Mouse (Mus musculus): ENCODE data around the gene Rybp. TPM values are rescaled to one million over a fixed set of nuclear protein-coding genes. Genes with fewer than 3 reads are reported as not detected.
A peak's percentile ranks its signal among the peaks of the same experiment; 100 is the strongest.

The Rybp gene
- total and polyA plus RNA-seq, 2 experiments: 6.7 TPM

DNA sequence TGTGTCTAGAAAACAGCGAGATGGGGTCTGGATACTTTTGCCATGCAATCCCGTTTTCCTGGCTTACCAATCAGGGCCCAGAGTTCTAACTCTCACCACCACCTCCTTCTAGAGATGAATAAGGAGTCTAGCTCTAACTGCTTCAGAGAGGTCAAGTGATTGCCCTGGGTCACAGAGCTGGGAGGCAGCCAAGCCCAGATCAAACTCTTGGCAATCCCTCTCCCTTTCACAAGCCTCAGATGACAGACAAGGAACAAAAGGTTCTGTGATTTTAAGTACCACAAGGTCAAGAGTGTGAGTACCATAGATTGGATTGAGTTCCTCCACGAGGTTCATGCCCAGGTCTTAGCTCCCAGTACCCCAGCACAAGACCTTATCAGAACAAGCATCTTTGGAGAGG, 75.6 kb downstream of the Rybp start:
- Histone ChIP-seq H3K4me3 (ENCODE audit: insufficient read depth, low read depth, low read length) (no peak overlapping the region), H3K27ac (replicated peaks; ENCODE audit: insufficient read depth, low read depth, low read length) (no peak overlapping the region), H3K36me3 (ENCODE audit: control insufficient read depth, insufficient read depth, low read length) (no peaks in the 10 kb centered on the region), H3K9ac (ENCODE audit: low read depth, low read length) (no peak overlapping the region), H3K79me2 (ENCODE audit: control insufficient read depth, insufficient read depth, low read length) (no peaks in the 10 kb centered on the region), H3K4me1 (ENCODE audit: control insufficient read depth, insufficient read depth, low read length) (peaks cover 8% of the 10 kb centered on the region), H3K27me3 (ENCODE audit: control insufficient read depth, insufficient read depth, low read length) (no peaks in the 10 kb centered on the region)
- WGBS: 60% methylated on average over 3 of the region's 3 CpGs
- DNase-seq (ENCODE audit: extremely low read depth, low read depth, low spot score): peak; percentile 72
- TF ChIP-seq CTCF (IDR thresholded peaks at IDR 0.05; ENCODE audit: low read depth, low read length) (no peak), POLR2A (IDR thresholded peaks at IDR 0.05; ENCODE audit: extremely low read depth, insufficient read depth, low read length) (no peak)

DNA sequence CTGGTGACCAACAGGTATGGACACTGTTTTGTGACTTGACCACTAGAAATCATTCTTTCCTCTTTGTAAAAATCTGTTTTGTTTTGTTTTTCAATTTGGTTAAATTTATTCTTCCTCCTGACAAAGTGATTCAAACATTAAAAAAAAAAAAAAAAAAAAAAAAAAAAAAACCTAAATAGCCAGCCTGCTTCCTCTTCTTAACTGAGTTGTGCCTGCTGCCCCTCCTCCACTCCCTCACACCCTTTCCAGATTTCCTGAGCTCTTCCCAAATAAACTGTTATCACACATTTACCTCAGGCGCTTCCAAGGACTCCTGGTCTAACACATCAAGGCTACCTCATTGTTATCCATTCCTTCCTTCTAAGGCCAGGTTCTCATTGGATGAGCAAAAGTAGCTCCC, 76.8 kb downstream of the Rybp start:
- H3K9ac ChIP-seq (ENCODE audit: low read depth, low read length): no peak overlapping the region
- no peak for TF ChIP-seq CTCF (IDR thresholded peaks at IDR 0.05; ENCODE audit: low read depth, low read length)
- TF ChIP-seq POLR2A (IDR thresholded peaks at IDR 0.05; ENCODE audit: extremely low read depth, insufficient read depth, low read length): no peak
- no peaks in the 10 kb centered on the region for H3K27me3 ChIP-seq (ENCODE audit: control insufficient read depth, insufficient read depth, low read length)
- H3K27ac ChIP-seq (replicated peaks; ENCODE audit: insufficient read depth, low read depth, low read length): no peak overlapping the region
- H3K79me2 ChIP-seq (ENCODE audit: control insufficient read depth, insufficient read depth, low read length): no peaks in the 10 kb centered on the region
- no peak for DNase-seq (ENCODE audit: extremely low read depth, low read depth, low spot score)
- H3K4me3 ChIP-seq (ENCODE audit: insufficient read depth, low read depth, low read length): no peak overlapping the region
- no peaks in the 10 kb centered on the region for H3K36me3 ChIP-seq (ENCODE audit: control insufficient read depth, insufficient read depth, low read length)
- WGBS: 86% methylated on average over 1 of the region's 1 CpGs
- H3K4me1 ChIP-seq (ENCODE audit: control insufficient read depth, insufficient read depth, low read length): peaks cover 8% of the 10 kb centered on the region

- H3K9ac ChIP-seq (ENCODE audit: low read depth, low read length): no peak overlapping the region
- H3K36me3 ChIP-seq (ENCODE audit: control insufficient read depth, insufficient read depth, low read length): no peaks in the 10 kb centered on the region
- WGBS: 39% methylated on average over 14 of the region's 14 CpGs
- H3K79me2 ChIP-seq (ENCODE audit: control insufficient read depth, insufficient read depth, low read length): no peaks in the 10 kb centered on the region
- no peak overlapping the region for H3K27ac ChIP-seq (replicated peaks; ENCODE audit: insufficient read depth, low read depth, low read length)
- H3K27me3 ChIP-seq (ENCODE audit: control insufficient read depth, insufficient read depth, low read length): no peaks in the 10 kb centered on the region
- H3K4me1 ChIP-seq (ENCODE audit: control insufficient read depth, insufficient read depth, low read length): peaks cover 9% of the 10 kb centered on the region
- no peak for DNase-seq (ENCODE audit: extremely low read depth, low read depth, low spot score)
- no peak overlapping the region for H3K4me3 ChIP-seq (ENCODE audit: insufficient read depth, low read depth, low read length)
- TF ChIP-seq CTCF (IDR thresholded peaks at IDR 0.05; ENCODE audit: low read depth, low read length) (no peak), POLR2A (IDR thresholded peaks at IDR 0.05; ENCODE audit: extremely low read depth, insufficient read depth, low read length) (no peak)
These were observed 80.5 kb downstream of the Rybp start for GRCm38 (mm10) chr6:100206741-100207275.

GRCm38 (mm10) chr6:100206261-100206660, 81.0 kb downstream of the Rybp start:
- no peak for TF ChIP-seq POLR2A (IDR thresholded peaks at IDR 0.05; ENCODE audit: extremely low read depth, insufficient read depth, low read length)
- TF ChIP-seq CTCF (IDR thresholded peaks at IDR 0.05; ENCODE audit: low read depth, low read length): no peak
- Histone ChIP-seq H3K79me2 (ENCODE audit: control insufficient read depth, insufficient read depth, low read length) (no peaks in the 10 kb centered on the region), H3K9ac (ENCODE audit: low read depth, low read length) (no peak overlapping the region), H3K4me3 (ENCODE audit: insufficient read depth, low read depth, low read length) (no peak overlapping the region), H3K27ac (replicated peaks; ENCODE audit: insufficient read depth, low read depth, low read length) (no peak overlapping the region), H3K36me3 (ENCODE audit: control insufficient read depth, insufficient read depth, low read length) (no peaks in the 10 kb centered on the region), H3K4me1 (ENCODE audit: control insufficient read depth, insufficient read depth, low read length) (peaks cover 5% of the 10 kb centered on the region), H3K27me3 (ENCODE audit: control insufficient read depth, insufficient read depth, low read length) (no peaks in the 10 kb centered on the region)
- DNase-seq (ENCODE audit: extremely low read depth, low read depth, low spot score): no peak
- WGBS: 89% methylated on average over 1 of the region's 1 CpGs

DNA sequence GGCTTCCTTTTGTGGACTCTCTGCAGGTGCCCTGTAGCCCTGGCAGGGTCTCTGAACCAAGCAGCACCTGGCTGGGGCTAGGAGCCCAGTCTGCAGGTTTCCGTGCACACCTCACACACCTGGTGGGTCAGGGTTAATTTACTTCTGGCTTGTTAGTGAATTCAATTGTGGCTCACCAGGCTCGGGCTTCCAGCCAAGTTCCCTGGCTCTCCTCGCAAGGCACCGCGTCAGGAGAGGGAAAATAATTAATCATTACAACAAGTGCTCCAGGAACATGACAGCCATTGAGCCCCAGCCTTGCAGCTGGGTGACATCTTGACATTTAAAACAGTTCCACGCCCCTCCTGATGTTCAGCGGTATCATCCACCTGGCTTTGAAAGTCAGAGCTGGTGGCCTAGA, 82.8 kb downstream of the Rybp start:
- 10% methylated on average over 7 of the region's 7 CpGs for WGBS
- Histone ChIP-seq H3K27me3 (ENCODE audit: control insufficient read depth, insufficient read depth, low read length) (no peaks in the 10 kb centered on the region), H3K36me3 (ENCODE audit: control insufficient read depth, insufficient read depth, low read length) (no peaks in the 10 kb centered on the region), H3K4me1 (ENCODE audit: control insufficient read depth, insufficient read depth, low read length) (peaks cover 5% of the 10 kb centered on the region), H3K9ac (ENCODE audit: low read depth, low read length) (no peak overlapping the region), H3K4me3 (ENCODE audit: insufficient read depth, low read depth, low read length) (no peak overlapping the region), H3K79me2 (ENCODE audit: control insufficient read depth, insufficient read depth, low read length) (no peaks in the 10 kb centered on the region), H3K27ac (replicated peaks; ENCODE audit: insufficient read depth, low read depth, low read length) (no peak overlapping the region)
- peak; percentile 37 for DNase-seq (ENCODE audit: extremely low read depth, low read depth, low spot score)
- no peak for TF ChIP-seq POLR2A (IDR thresholded peaks at IDR 0.05; ENCODE audit: extremely low read depth, insufficient read depth, low read length)
- no peak for TF ChIP-seq CTCF (IDR thresholded peaks at IDR 0.05; ENCODE audit: low read depth, low read length)

GRCm38 (mm10) chr6:100203492-100203891, 83.8 kb downstream of the Rybp start:
- H3K9ac ChIP-seq (ENCODE audit: low read depth, low read length): no peak overlapping the region
- no peaks in the 10 kb centered on the region for H3K27me3 ChIP-seq (ENCODE audit: control insufficient read depth, insufficient read depth, low read length)
- H3K4me1 ChIP-seq (ENCODE audit: control insufficient read depth, insufficient read depth, low read length): peaks cover 5% of the 10 kb centered on the region
- no peak overlapping the region for H3K4me3 ChIP-seq (ENCODE audit: insufficient read depth, low read depth, low read length)
- 78% methylated on average over 3 of the region's 3 CpGs for WGBS
- H3K36me3 ChIP-seq (ENCODE audit: control insufficient read depth, insufficient read depth, low read length): no peaks in the 10 kb centered on the region
- no peaks in the 10 kb centered on the region for H3K79me2 ChIP-seq (ENCODE audit: control insufficient read depth, insufficient read depth, low read length)
- DNase-seq (ENCODE audit: extremely low read depth, low read depth, low spot score): no peak
- TF ChIP-seq POLR2A (IDR thresholded peaks at IDR 0.05; ENCODE audit: extremely low read depth, insufficient read depth, low read length) (no peak), CTCF (IDR thresholded peaks at IDR 0.05; ENCODE audit: low read depth, low read length) (no peak)
- H3K27ac ChIP-seq (replicated peaks; ENCODE audit: insufficient read depth, low read depth, low read length): no peak overlapping the region

Data from liver, adult 2 months (tissue).